Mouse (Mus musculus) MEL (cell line): ENCODE measurements around the gene Gnai3. TPM values are rescaled to one million over a fixed set of nuclear protein-coding genes. Genes with fewer than 3 reads are reported as not detected.

Experiments
- DNase-seq: peaks from one replicate; pipeline ENCODE4 v3.0.0; 2011; ENCODE audit warnings: low read depth, low spot score
- H3K27ac ChIP-seq: 2 replicates; pipeline ENCODE4 v1.5.1; 2012; ENCODE audit warnings: low read depth, mild to moderate bottlenecking, control low read depth, low read length, moderate library complexity; ENCODE audit not compliant: control insufficient read depth
- H3K27me3 ChIP-seq, 2 experiments: fragments of 150-350 bp in 1 of 2; sonication (generic) in 1 of 2; 2 replicates each; pipeline ENCODE4 v1.6.1; 2012; ENCODE audit warnings: low read length in 2 of 2, mild to moderate bottlenecking in 2 of 2, improper control_type of control experiment in 1 of 2, moderate library complexity in 1 of 2; ENCODE audit not compliant: insufficient read depth in 2 of 2, control insufficient read depth in 1 of 2
- H3K36me3 ChIP-seq, 2 experiments: 2 replicates each; pipeline ENCODE4 v1.6.1; 2012 to 2014; ENCODE audit warnings: low read length in 2 of 2, improper control_type of control experiment in 1 of 2, inconsistent platforms in 1 of 2, mild to moderate bottlenecking in 1 of 2; ENCODE audit not compliant: insufficient read depth in 2 of 2, control insufficient read depth in 1 of 2
- H3K4me1 ChIP-seq, 2 experiments: fragments of 150-350 bp in 1 of 2; sonication (generic) in 1 of 2; 2 replicates each; pipeline ENCODE4 v1.6.1; 2012; ENCODE audit warnings: low read length in 2 of 2, improper control_type of control experiment in 1 of 2, mild to moderate bottlenecking in 1 of 2; ENCODE audit not compliant: insufficient read depth in 2 of 2, control insufficient read depth in 1 of 2
- H3K4me3 ChIP-seq, 2 experiments: fragments of 150-350 bp in 1 of 2; sonication (generic) in 1 of 2; 2 replicates each; pipeline ENCODE4 v1.5.1; 2012; ENCODE audit warnings: low read depth in 2 of 2, low read length in 2 of 2, mild to moderate bottlenecking in 2 of 2, moderate library complexity in 2 of 2, control low read depth in 1 of 2, improper control_type of control experiment in 1 of 2; ENCODE audit not compliant: control insufficient read depth in 1 of 2, insufficient read depth in 1 of 2
- H3K79me2 ChIP-seq: 2 replicates; pipeline ENCODE4 v1.6.1; 2012; ENCODE audit warnings: mild to moderate bottlenecking, low read length, moderate library complexity; ENCODE audit not compliant: control insufficient read depth, poor library complexity, insufficient read depth
- H3K9ac ChIP-seq: 2 replicates; pipeline ENCODE4 v1.6.1; 2012; ENCODE audit warnings: low read depth, mild to moderate bottlenecking, control low read depth, low read length, moderate library complexity; ENCODE audit not compliant: control insufficient read depth, poor library complexity, severe bottlenecking
- H3K9me3 ChIP-seq: fragments of 150-350 bp; sonication (generic); replicated peaks from 2 replicates; pipeline ENCODE4 v1.6.1; 2012; ENCODE audit warnings: mild to moderate bottlenecking, low read length, improper control_type of control experiment, moderate library complexity; ENCODE audit not compliant: insufficient read depth
- CTCF ChIP-seq, 3 experiments: IDR thresholded peaks in 2 of 3; conservative IDR thresholded peaks in 1 of 3; 2 replicates each; pipeline ENCODE4 v1.5.1; 2011 to 2012; ENCODE audit warnings: low read length in 3 of 3, low read depth in 2 of 3, mild to moderate bottlenecking in 2 of 3, improper control_type of control experiment in 1 of 3, inconsistent platforms in 1 of 3, mixed read lengths in 1 of 3, moderate library complexity in 1 of 3; ENCODE audit not compliant: control insufficient read depth in 1 of 3, insufficient read depth in 1 of 3, poor library complexity in 1 of 3, severe bottlenecking in 1 of 3
- HCFC1 ChIP-seq: IDR thresholded peaks from 2 replicates; pipeline ENCODE4 v1.6.1; 2012; ENCODE audit warnings: low read depth, mild to moderate bottlenecking, inconsistent platforms, low read length, improper control_type of control experiment, moderate library complexity
- MAFK ChIP-seq: IDR thresholded peaks from 2 replicates; pipeline ENCODE4 v1.6.1; 2011; ENCODE audit warnings: low read depth, mild to moderate bottlenecking, low read length, improper control_type of control experiment, borderline replicate concordance
- POLR2AphosphoS2 ChIP-seq: IDR thresholded peaks from 2 replicates; pipeline ENCODE4 v1.6.1; 2011; ENCODE audit warnings: low read length, improper control_type of control experiment
- RAD21 ChIP-seq: IDR thresholded peaks from 2 replicates; pipeline ENCODE4 v1.6.1; 2011; ENCODE audit warnings: mild to moderate bottlenecking, low read depth, low read length, improper control_type of control experiment
- RCOR1 ChIP-seq: IDR thresholded peaks from 2 replicates; pipeline ENCODE4 v1.6.1; 2012; ENCODE audit warnings: low read depth, mild to moderate bottlenecking, inconsistent platforms, low read length, improper control_type of control experiment
- SMC3 ChIP-seq: IDR thresholded peaks from 2 replicates; pipeline ENCODE4 v1.6.1; 2011; ENCODE audit warnings: low read depth, low read length, improper control_type of control experiment
- TAL1 ChIP-seq: IDR thresholded peaks from 2 replicates; pipeline ENCODE4 v1.6.1; 2012; ENCODE audit warnings: mild to moderate bottlenecking, inconsistent platforms, low read length, moderate library complexity, mixed read lengths
- ZC3H11A ChIP-seq: IDR thresholded peaks from 2 replicates; pipeline ENCODE4 v1.6.1; 2012; ENCODE audit warnings: low read depth, mild to moderate bottlenecking, inconsistent platforms, low read length, improper control_type of control experiment
- ZKSCAN1 ChIP-seq: IDR thresholded peaks from 2 replicates; pipeline ENCODE4 v1.6.1; 2012; ENCODE audit warnings: low read depth, mild to moderate bottlenecking, inconsistent platforms, low read length, improper control_type of control experiment, moderate library complexity
- ZMIZ1 ChIP-seq: IDR thresholded peaks from 2 replicates; pipeline ENCODE4 v1.6.1; 2012; ENCODE audit warnings: low read depth, mild to moderate bottlenecking, inconsistent platforms, low read length, improper control_type of control experiment, moderate library complexity
- ZNF384 ChIP-seq: IDR thresholded peaks from 2 replicates; pipeline ENCODE4 v1.6.1; 2012; ENCODE audit warnings: low read depth, mild to moderate bottlenecking, inconsistent platforms, low read length, improper control_type of control experiment
- polyA plus RNA-seq, 2 experiments: library from polyadenylated mRNA; stranded (reverse) in 1 of 2; unstranded in 1 of 2; fragments of >175 nt in 1 of 2; fragments of >200 nt in 1 of 2; gene quantifications; 2 replicates each; pipeline versions ENCODE4 v1.2.1 to v1.2.4; 2012; ENCODE audit warnings: low replicate concordance in 2 of 2, low read depth in 1 of 2; ENCODE audit not compliant: insufficient read length in 2 of 2, insufficient read depth in 1 of 2, missing spikeins in 1 of 2
- total RNA-seq: library from RNA; depleted of rRNA; stranded (reverse); fragments of 300-350 nt; gene quantifications from 2 replicates; pipeline ENCODE4 v1.2.3, GENCODE M21; 2012

The Gnai3 gene
- total and polyA plus RNA-seq, 3 experiments, result 74.2 to 96.4 (median 92.1) TPM

- H3K27ac ChIP-seq, result no peak overlapping the region
- H3K27me3 ChIP-seq, result no peaks in the 10 kb centered on the region
- peaks cover 7% of the 10 kb centered on the region in 2 experiments for H3K36me3 ChIP-seq
- H3K79me2 ChIP-seq, result no peaks in the 10 kb centered on the region
- DNase-seq, result no peak
- H3K9me3 ChIP-seq, result no peaks in the 10 kb centered on the region
- H3K4me1 ChIP-seq, result peaks cover 4 to 9% of the 10 kb centered on the region in 2 experiments; a peak in 3 of 4 replicates
- TF ChIP-seq MAFK (no peak), ZMIZ1 (no peak), CTCF (IDR thresholded peaks at IDR 0.05 in 2 of 3, conservative IDR thresholded peaks at IDR 0.05 in 1 of 3; ENCODE audit: control insufficient read depth in 1 of 3, insufficient read depth in 1 of 3, low read depth in 2 of 3, low read length in 3 of 3, poor library complexity in 1 of 3, severe bottlenecking in 1 of 3) (no peak), ZNF384 (no peak), RAD21 (no peak)
- no peak overlapping the region for H3K4me3 ChIP-seq
- no peak overlapping the region for H3K9ac ChIP-seq
These were observed 72.9 kb downstream of the Gnai3 start for GRCm38 (mm10) chr3:108072983-108073569.

- peak overlapping the region; percentile 52 to 53 for H3K4me3 ChIP-seq
- no peaks in the 10 kb centered on the region for H3K79me2 ChIP-seq
- DNase-seq, result peak; percentile 82
- peak overlapping the region; percentile 60 for H3K9ac ChIP-seq
- TF ChIP-seq TAL1 (no peak), ZMIZ1 (no peak), RCOR1 (peak; percentile 27; the same call in 1 of the 2 replicates), CTCF (IDR thresholded peaks at IDR 0.05 in 2 of 3, conservative IDR thresholded peaks at IDR 0.05 in 1 of 3; ENCODE audit: control insufficient read depth in 1 of 3, insufficient read depth in 1 of 3, low read depth in 2 of 3, low read length in 3 of 3, poor library complexity in 1 of 3, severe bottlenecking in 1 of 3) (peak; percentile 94 to 95 (median 94)), HCFC1 (0 out of 2 replicates have a peak, but pooled peaks have one; percentile 12), RAD21 (peak; percentile 69), ZC3H11A (peak; percentile 37; the same call in 1 of the 2 replicates), POLR2AphosphoS2 (no peak), ZKSCAN1 (no peak), SMC3 (peak; percentile 94)
- no peak overlapping the region for H3K27ac ChIP-seq
- no peaks in the 10 kb centered on the region for H3K27me3 ChIP-seq
- peaks cover 4 to 9% of the 10 kb centered on the region in 2 experiments; a peak in 3 of 4 replicates for H3K4me1 ChIP-seq
- H3K36me3 ChIP-seq, result peaks cover 3 to 7% of the 10 kb centered on the region in 2 experiments; a peak in 2 of 4 replicates
- no peaks in the 10 kb centered on the region for H3K9me3 ChIP-seq
These were observed 75.4 kb downstream of the Gnai3 start for GRCm38 (mm10) chr3:108070295-108071293.
